Mouse (Mus musculus) liver, postnatal 0 days (tissue): ENCODE results near the gene Slc35f4. TPM values are rescaled to one million over a fixed set of nuclear protein-coding genes. Genes with fewer than 3 reads are reported as not detected.

Experiments
- ATAC-seq: fragments of 200-750 bp; cut with Nextera tagmentation; 2 replicates; pipeline ENCODE4 v1.8.0; 2017; ENCODE audit warnings: mild to moderate bottlenecking, moderate library complexity
- DNase-seq: peaks from one replicate; pipeline ENCODE4 v3.0.0-alpha.2; 2016
- H3K27ac ChIP-seq: fragments of 300-500 bp; sonication (generic); 2 replicates; pipeline ENCODE4 v1.5.1; 2014; ENCODE audit warnings: antibody characterized with exemption, moderate library complexity, mild to moderate bottlenecking, low read depth
- H3K27me3 ChIP-seq: fragments of 300-500 bp; sonication (generic); 2 replicates; pipeline ENCODE4 v1.6.1; 2014; ENCODE audit warnings: low read length, control low read depth, mixed read lengths; ENCODE audit not compliant: insufficient read depth
- H3K36me3 ChIP-seq: fragments of 300-500 bp; sonication (generic); replicated peaks from 2 replicates; pipeline ENCODE4 v1.6.1; 2014; ENCODE audit warnings: mild to moderate bottlenecking, control low read depth, low read length, moderate library complexity, mixed read lengths; ENCODE audit not compliant: insufficient read depth
- H3K4me1 ChIP-seq: fragments of 300-500 bp; sonication (generic); 2 replicates; pipeline ENCODE4 v1.6.1; 2014; ENCODE audit warnings: antibody characterized with exemption, mild to moderate bottlenecking, control low read depth; ENCODE audit not compliant: insufficient read depth
- H3K4me2 ChIP-seq: fragments of 300-500 bp; sonication (generic); 2 replicates; pipeline ENCODE4 v1.6.1; 2014; ENCODE audit warnings: low read depth, mild to moderate bottlenecking, low read length, moderate library complexity, mixed read lengths
- H3K4me3 ChIP-seq: fragments of 300-500 bp; sonication (generic); 2 replicates; pipeline ENCODE4 v1.5.1; 2014; ENCODE audit warnings: low read depth, low read length
- H3K9ac ChIP-seq: fragments of 300-500 bp; sonication (generic); replicated peaks from 2 replicates; pipeline ENCODE4 v1.6.1; 2014; ENCODE audit warnings: mild to moderate bottlenecking, moderate library complexity
- H3K9me3 ChIP-seq: fragments of 300-500 bp; sonication (generic); 2 replicates; pipeline ENCODE4 v1.6.1; 2016; ENCODE audit warnings: mild to moderate bottlenecking, control low read depth, low read length, mixed read lengths
- CTCF ChIP-seq: sonication (generic); IDR thresholded peaks from 2 replicates; pipeline ENCODE4 v1.5.1; 2016; ENCODE audit warnings: antibody characterized with exemption, low read depth
- EP300 ChIP-seq: IDR thresholded peaks from 2 replicates; pipeline ENCODE4 v1.6.1; 2016; ENCODE audit warnings: antibody characterized with exemption, low read depth, mild to moderate bottlenecking
- WGBS: fragments of 180-500 bp; shearing (Covaris S2); extraction: QIAGEN DNeasy Blood & Tissue Kit; methylation state at CpG from one replicate; pipeline ENCODE4 v1.1.7; 2014; ENCODE audit not compliant: insufficient replicate concordance; 5-methylcytosine and 5-hydroxymethylcytosine counted together
- polyA plus RNA-seq: library from polyadenylated mRNA; unstranded; fragments of >200 nt; fragmentation: Nextera tagmentation; extraction: Ambion mirVana; gene quantifications from 2 replicates; pipeline ENCODE4 v1.2.1, GENCODE M21; 2015

Gene Slc35f4
- polyA plus RNA-seq, 1 experiment from 2014 or later = not detected

- WGBS = 83% methylated on average over 3 of the region's 3 CpGs
- Histone ChIP-seq H3K27ac (no peak overlapping the region), H3K4me3 (no peak overlapping the region), H3K27me3 (no peaks in the 10 kb centered on the region), H3K4me1 (no peaks in the 10 kb centered on the region), H3K9ac (no peak overlapping the region), H3K36me3 (no peaks in the 10 kb centered on the region), H3K9me3 (no peaks in the 10 kb centered on the region), H3K4me2 (no peak overlapping the region)
- TF ChIP-seq CTCF = no peak
- TF ChIP-seq EP300 = no peak
- ATAC-seq = no peak
- no peak for DNase-seq
Observed at GRCm38 (mm10) chr14:49307842-49308241, 218.0 kb downstream of the Slc35f4 start.

DNA sequence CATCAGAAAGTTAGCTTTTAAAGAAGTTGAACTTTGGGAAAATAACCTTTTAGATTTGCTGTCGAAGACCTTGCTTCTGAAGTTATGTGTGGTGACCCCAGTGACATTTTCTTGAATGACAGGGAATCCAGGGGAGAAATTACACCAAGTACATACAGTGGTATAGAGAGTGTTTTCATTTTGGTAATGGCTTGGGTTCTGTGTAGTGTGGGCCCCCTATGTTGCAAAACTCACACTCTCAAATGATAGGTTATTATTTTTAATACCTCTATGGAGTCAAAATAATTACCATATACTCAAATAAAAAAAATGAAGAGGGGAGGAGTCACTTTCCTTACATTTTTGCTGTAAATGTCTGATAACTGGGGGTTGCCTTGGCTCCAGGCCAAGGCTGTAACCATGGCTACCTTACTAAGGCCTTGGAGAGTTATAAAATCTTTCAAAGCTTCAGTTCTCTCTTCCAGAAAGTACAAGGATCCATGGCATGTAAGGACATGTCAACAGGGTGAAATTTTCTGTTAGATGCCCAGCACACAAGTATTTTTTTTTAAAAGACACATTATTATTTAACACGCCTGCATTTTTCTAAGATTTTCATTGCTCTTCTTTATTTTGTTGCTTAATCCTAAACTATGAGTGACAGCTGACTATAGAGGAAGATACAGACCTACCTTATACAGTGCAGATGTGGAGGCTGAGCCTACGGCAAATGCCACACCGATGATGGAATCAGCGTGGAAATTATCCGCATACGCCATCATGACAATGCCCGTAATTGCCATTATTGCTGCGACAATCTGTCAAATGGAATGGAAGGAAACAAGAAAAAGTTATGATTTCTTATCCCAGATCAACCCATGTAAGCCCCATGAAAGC is 220.1 kb downstream of the Slc35f4 start:
- no peak overlapping the region for H3K4me3 ChIP-seq
- H3K9me3 ChIP-seq = no peaks in the 10 kb centered on the region
- no peak for TF ChIP-seq EP300
- TF ChIP-seq CTCF = no peak
- DNase-seq (no peak), ATAC-seq (no peak)
- no peak overlapping the region for H3K27ac ChIP-seq
- H3K27me3 ChIP-seq = no peaks in the 10 kb centered on the region
- H3K4me1 ChIP-seq = no peaks in the 10 kb centered on the region
- 89% methylated on average over 9 of the region's 9 CpGs for WGBS
- H3K36me3 ChIP-seq = no peaks in the 10 kb centered on the region
- no peak overlapping the region for H3K9ac ChIP-seq
- H3K4me2 ChIP-seq = no peak overlapping the region

GRCm38 (mm10) chr14:49302271-49302857 is 223.5 kb downstream of the Slc35f4 start:
- 72% methylated on average over 2 of the region's 2 CpGs for WGBS
- Histone ChIP-seq H3K9me3 (no peaks in the 10 kb centered on the region), H3K4me1 (no peaks in the 10 kb centered on the region), H3K36me3 (no peaks in the 10 kb centered on the region), H3K27me3 (no peaks in the 10 kb centered on the region), H3K27ac (no peak overlapping the region), H3K4me2 (no peak overlapping the region), H3K4me3 (no peak overlapping the region), H3K9ac (no peak overlapping the region)
- TF ChIP-seq CTCF (no peak), EP300 (no peak)
- no peak for ATAC-seq
- DNase-seq = no peak

GRCm38 (mm10) chr14:49300981-49301619 is 224.7 kb downstream of the Slc35f4 start:
- DNase-seq (no peak), ATAC-seq (no peak)
- TF ChIP-seq EP300 (no peak), CTCF (no peak)
- Histone ChIP-seq H3K4me3 (no peak overlapping the region), H3K27me3 (no peaks in the 10 kb centered on the region), H3K36me3 (no peaks in the 10 kb centered on the region), H3K9me3 (no peaks in the 10 kb centered on the region), H3K9ac (no peak overlapping the region), H3K27ac (no peak overlapping the region), H3K4me1 (no peaks in the 10 kb centered on the region), H3K4me2 (no peak overlapping the region)
- WGBS = 56% methylated on average over 8 of the region's 8 CpGs

GRCm38 (mm10) chr14:49300326-49300725 is 225.5 kb downstream of the Slc35f4 start:
- H3K4me1 ChIP-seq = no peaks in the 10 kb centered on the region
- H3K9ac ChIP-seq = no peak overlapping the region
- ATAC-seq (no peak), DNase-seq (no peak)
- WGBS = 43% methylated on average over 8 of the region's 8 CpGs
- no peak overlapping the region for H3K4me3 ChIP-seq
- H3K4me2 ChIP-seq = no peak overlapping the region
- no peak for TF ChIP-seq EP300
- no peak for TF ChIP-seq CTCF
- H3K9me3 ChIP-seq = no peaks in the 10 kb centered on the region
- no peaks in the 10 kb centered on the region for H3K27me3 ChIP-seq
- no peaks in the 10 kb centered on the region for H3K36me3 ChIP-seq
- H3K27ac ChIP-seq = no peak overlapping the region

GRCm38 (mm10) chr14:49293802-49294449 is 231.9 kb downstream of the Slc35f4 start:
- Histone ChIP-seq H3K27ac (no peak overlapping the region), H3K36me3 (no peaks in the 10 kb centered on the region), H3K27me3 (no peaks in the 10 kb centered on the region), H3K4me3 (no peak overlapping the region), H3K9ac (no peak overlapping the region), H3K4me1 (no peaks in the 10 kb centered on the region), H3K9me3 (no peaks in the 10 kb centered on the region), H3K4me2 (no peak overlapping the region)
- DNase-seq (no peak), ATAC-seq (no peak)
- 62% methylated on average over 4 of the region's 4 CpGs for WGBS
- TF ChIP-seq CTCF (no peak), EP300 (no peak)
